Mouse (Mus musculus) E14TG2a.4 (cell line): ENCODE results near the gene Trim66.

Experiments
- CTCF ChIP-seq: conservative IDR thresholded peaks from 2 replicates; pipeline ENCODE4 v1.5.1; 2014; ENCODE audit warnings: low read length
- NANOG ChIP-seq: IDR thresholded peaks from 2 replicates; pipeline ENCODE4 v1.6.1; 2014; ENCODE audit warnings: borderline replicate concordance, low read length, mixed read lengths
- POU5F1 ChIP-seq: IDR thresholded peaks from 2 replicates; pipeline ENCODE4 v1.6.1; 2014; ENCODE audit warnings: low read length, borderline replicate concordance

DNA sequence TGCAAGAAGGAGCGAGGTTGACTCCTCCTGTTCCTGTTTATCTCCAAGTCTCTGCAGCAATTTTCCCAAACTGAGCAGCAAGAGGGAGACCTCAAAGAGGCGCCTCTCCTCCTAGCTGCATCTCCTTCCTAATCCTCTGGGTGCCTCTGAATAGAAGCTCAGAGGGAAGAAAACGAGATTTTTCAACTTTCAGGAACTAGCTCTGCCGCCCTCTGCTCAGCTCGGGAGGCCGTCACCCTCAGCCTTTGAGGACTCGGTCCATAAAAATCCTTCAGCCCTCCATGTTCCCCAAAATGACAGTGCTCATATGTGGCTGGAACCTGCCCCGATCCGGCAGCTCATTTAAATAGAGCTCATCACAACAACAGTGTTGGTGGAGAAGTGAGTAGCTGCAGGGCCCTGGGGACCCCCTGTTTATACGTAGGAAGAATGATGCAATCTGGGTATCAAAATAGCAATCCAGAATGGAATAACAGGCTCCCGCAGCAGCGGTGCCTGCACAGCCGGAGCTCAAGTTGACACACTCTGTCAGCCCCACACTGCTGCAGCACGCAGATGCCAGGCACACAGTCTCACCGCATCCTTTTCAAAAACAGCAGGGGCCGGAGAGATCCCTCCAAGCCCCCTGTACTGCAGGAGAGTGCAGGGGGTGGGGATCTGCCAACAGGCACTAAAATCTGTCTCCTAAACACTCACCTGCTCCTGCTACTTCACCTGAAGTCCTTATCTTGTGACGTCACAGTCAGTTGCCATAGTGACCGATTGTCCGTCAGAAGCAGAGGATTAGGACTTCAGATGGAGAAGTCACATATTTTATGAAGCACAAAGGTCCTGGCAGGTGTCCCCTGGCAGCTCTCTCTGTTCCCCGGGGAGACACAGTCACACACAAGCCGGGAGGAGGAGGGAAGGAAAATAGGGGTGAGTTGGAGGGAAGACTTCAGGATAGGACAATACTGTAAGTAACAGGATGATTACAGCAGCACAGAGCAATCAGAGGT lies 14.3 kb downstream of the Trim66 start:
- TF ChIP-seq CTCF (no peak), POU5F1 (no peak), NANOG (no peak)
